Mouse (Mus musculus): Measurements from ENCODE around the gene Abcf2.

Abcf2 gene

GRCm38 (mm10) chr5:24577183-24577929 is at the start of gene Abcf2:
TSS of gene Abcf2 (minus strand) at chr5:24577467.
- DNase-seq (ENCODE audit: low read depth, low spot score), result peak; percentile 98

DNA sequence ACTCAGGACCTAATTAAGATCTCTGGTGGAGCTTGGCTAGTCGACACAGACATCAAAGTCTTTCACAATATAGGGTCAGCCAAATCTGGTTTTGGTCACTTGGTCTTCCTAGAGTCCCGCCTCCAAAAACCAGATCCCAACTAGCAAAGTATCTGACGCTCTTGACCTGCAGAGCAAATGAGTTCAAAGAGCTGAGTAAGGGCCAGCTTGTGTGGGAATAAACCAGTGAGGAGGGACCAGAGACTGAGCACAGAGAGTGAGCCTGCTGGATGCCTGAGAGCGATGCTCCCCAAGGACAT is 47.5 kb upstream of the Abcf2 start:
- no peak for DNase-seq (ENCODE audit: low read depth, low spot score)

DNA sequence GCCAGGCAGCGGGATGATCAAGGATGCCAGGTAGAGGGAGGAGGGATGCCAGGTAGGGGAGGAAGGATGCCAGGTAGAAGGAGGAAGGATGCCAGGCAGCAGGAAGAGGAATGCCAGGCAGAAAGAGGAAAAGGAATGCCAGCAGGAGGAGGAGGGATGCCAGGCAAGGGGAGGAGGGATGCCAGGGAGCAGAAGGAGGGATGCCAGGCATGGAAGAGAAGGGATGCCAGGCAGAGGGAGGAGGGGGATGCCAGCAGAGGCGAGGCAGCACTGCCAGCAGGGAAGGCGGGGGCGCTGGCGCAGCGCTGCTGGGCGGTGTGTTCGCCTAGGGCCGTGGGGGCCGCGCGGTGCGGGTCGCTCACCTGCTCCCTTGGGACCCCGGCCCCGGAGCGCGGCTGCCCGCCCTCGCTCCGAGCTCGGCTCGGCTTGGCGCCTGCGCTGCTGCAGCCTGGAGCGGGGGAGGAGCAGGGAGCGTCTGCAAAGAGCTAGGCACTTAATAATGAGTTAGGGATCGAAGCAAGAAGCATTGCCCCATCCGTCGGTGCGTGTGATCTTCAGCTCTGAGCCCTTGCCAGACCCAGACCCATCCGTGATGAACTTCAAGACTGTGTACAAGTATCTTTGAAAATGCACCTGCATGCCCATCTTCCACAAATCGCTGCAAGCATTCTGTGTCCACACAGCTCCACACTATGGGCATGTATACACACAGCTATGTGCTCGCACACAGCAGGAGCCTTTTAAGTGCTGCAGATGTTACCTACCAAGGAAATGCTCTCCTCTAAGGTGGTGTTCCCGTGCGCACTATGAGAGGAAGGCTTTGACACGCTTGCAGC is 46.9 kb upstream of the Abcf2 start, which contains the start of gene Smarcd3:
Gene Smarcd3 (minus strand): TSS at position 426 of the 836 bp plus-strand sequence.
- DNase-seq (ENCODE audit: low read depth, low spot score), result no peak

DNA sequence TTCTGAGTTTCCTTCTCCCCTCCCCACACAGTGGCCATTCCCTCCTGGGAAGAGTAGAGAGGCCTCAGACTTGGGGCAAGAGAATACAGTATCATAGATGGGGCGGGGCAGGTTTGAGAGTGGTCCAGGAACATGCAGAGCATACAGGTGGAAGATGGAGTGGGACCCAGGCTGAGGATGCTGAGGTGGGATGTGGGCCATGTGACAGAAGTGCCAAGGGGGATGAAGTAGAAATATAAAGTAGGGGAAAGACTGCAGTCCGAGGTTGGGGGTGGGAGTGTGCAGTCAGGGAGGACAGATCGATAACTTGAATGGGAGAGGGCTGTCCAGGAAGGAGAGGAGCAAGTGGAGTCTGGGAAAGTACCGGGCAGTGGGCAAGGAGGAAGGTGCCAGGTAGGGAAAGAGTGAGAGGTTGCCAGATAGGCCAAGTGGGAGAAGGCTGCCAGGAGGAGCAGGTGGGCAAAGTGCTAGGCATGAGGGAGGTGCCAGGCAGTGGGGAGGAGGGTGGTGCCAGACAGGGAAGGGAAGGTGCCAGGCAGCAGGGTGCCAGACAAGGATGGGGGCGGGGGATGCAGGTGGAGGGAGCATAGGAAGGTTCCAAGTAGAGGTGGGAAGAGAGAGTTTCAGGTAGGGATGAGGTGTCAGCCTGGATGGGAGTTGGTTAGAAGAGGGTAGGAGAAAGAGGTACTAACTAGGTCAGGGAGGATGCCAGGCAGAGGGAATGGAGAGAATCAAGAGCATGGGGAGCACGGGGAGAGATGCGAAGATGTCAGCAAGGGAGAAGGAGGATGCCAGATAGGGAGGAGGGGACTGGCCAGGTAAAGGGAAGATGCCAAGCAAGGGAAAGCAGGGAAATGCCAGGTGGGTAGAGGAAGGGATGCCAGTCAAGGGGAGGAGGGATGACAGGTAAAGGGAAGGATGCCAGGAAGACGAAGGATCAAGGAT is 46.0 kb upstream of the Abcf2 start:
- DNase-seq (ENCODE audit: low read depth, low spot score), result no peak

DNA sequence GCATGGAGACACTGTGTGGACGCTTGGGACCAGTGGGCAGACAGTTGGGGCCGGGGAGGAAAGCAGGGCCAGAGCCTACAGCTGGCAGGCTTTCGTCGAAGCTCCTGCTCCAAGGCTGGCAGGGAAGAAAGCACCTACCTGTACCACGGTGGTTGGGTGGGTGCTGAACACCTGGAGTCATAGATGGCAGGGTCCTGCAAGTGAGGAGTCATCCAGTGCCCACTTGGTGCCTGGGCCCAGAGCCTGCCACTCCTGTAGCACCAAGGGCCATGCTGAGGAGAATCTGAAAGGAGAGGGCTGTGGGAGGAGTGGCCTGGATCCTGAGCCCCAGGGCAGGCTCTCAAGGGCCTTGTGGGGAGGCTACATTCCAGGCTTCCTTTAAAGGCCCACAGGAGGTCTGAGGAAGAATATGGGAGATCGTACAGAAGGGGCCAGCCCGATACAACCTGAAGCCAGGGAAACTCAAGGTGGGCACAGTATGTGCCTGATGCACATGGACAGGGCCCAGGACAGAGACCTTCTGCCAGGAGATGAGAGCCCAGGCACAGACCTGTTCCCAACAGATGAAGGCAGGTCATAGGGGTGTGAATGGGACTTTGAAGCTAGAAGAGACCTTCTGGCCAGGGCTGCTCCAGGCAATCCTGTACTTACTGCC is 45.2 kb upstream of the Abcf2 start:
- DNase-seq (ENCODE audit: low read depth, low spot score), result no peak

DNA sequence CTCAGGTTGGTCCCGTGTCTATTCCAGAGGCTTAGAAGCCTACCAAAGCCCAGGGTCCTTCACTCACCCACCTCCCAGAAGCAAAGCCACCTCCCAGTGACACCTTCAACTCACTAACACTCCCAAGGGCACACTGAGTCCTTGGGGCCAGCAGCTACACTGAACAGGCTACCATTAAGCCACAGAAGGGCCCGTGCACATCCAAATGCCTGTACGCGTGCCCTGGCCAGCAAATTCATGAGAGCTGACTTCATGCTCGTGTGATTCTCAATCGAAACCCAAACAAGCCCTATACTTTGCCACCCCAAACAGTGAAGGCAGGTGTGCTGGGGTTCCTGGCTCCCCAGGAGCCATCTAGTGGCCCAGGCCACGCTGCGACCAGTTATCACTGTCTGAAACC is 43.4 kb upstream of the Abcf2 start:
- no peak for DNase-seq (ENCODE audit: low read depth, low spot score)

- DNase-seq (ENCODE audit: low read depth, low spot score), result no peak
Measured at GRCm38 (mm10) chr5:24620116-24620515, 42.8 kb upstream of the Abcf2 start.

DNA sequence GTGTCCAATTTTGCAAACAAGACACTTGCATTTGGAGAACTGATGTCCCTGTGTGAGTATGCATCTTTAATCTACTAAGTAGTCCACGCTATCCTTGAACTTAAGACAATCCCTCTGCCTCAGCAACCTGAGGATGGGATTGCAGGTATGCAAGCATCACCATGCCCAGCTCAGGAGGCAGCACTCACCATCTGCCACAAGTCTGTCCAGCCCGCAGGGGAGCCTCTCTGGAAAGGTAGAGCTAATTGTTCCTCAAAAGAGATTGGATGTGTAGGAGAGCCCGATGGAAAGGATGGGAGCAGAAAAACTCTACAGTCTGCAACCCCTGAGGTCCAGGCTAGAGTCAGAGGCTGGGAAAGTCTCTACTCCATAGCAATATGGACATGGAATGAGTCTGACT is 41.7 kb upstream of the Abcf2 start:
- DNase-seq (ENCODE audit: low read depth, low spot score), result no peak

DNA sequence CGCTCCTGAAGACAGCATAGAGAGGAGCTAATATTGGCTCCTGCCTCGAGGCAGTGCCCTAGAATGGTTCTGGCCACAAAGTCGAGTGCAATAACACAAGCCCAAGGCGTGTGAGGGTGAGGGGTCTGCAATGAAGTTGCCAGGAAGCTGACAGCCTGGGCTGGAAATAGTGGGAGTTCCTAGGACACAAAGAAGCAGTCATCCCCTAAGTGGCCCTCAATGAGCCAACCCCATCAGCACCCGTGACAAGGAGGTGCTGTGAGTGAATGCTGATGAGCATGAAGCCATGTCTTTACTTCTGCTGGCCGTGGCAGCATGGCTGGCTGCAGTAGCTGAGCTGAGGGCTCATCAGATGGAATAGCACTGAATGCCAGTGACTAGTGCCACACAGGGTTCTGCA is 37.8 kb upstream of the Abcf2 start:
- no peak for DNase-seq (ENCODE audit: low read depth, low spot score)

- no peak for DNase-seq (ENCODE audit: low read depth, low spot score)
Measured at GRCm38 (mm10) chr5:24612302-24612649, 35.0 kb upstream of the Abcf2 start.

DNA sequence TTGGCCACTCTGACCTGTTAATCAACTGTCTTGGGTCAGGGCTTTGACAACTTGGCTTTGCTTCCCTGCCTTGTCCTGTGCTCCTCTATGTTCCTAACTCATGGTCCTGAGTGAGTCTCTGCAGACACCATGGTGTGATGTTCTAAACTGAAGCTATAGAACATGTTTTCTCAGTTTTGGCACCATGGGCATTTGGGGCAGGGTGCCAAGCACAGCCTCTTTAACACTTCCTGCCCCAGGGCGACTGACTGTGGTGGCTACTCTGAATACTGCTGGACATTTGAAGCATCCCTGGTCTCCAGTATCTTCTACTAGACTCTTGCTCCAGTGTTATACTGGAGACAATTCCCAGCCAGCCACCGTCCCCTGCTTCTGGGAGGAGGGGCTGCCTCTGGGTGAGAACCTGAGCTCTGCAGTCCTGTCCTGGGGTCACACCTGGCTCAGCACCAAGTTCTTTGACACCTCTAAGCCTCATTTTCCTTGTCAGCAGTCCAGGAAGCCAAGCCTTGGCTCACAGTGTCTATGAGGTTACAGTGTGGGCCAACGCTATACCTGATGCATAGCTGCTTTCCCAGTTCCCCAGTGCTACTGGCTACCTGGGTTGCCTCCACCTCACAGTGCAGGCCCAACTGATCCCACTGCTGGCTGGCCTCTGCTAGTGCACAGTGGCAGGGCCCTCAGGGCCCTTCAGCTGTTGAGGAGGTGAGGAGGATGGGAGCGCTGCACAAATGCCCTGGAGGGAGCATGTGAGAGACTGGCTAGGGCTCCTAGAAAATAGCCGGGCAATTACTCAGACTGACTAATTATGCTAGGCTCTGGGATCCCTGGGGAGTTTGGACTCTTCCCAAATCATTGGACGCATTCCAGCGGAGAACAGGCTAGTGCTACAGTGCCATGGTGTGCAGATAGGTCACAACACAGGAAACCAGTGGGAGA is 34.4 kb upstream of the Abcf2 start:
- no peak for DNase-seq (ENCODE audit: low read depth, low spot score)

DNA sequence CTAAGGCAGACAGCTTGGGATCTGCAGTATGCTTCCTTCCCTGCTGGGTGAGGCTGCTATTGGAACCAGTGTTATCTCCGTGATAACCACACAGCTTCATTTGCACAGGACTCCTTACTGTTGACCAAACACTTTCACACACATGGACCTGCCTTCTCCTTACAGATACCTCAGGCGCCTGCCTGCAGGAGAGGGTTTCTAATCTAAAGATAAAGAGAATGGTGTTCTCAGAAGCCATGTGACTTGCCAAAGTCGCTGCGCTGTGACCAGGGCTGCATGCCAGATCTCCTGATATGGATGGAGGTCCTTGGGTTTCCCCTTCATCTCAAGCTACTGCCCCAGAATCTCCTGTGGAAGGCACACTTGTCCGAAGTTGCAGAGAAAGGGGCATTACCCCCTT is 32.1 kb upstream of the Abcf2 start:
- DNase-seq (ENCODE audit: low read depth, low spot score), result no peak

- no peak for DNase-seq (ENCODE audit: low read depth, low spot score)
Measured at GRCm38 (mm10) chr5:24605980-24606665, 28.9 kb upstream of the Abcf2 start.

DNA sequence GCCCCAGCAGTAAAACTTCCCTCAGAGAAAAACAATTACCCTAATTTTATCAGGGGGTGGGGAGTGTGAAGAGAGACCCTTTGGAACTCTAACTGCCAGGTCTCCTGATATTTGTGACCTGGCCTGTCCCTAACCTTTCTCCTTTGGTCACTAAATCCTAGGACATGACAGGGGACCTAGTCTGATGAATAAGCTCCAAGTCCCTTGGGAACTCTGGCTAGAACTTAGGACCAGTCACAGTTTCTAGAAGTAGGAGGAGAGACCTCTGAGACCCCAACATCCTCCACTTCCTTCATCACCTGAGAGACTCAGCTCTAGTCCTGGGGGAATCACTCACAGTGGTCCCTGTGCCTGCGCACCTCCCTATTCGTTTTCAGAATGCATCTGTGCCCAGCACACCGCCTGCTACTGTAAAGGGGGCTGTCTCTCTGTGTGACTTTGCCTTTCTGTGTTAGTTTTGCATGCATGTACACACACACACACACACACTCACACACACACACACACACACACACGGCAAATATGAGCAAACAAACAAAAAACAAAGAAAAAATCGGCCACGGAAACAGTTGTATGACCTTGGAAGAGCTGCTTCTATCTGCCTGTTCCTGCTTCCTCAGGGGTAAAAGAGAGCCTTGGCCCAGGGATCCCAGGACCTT is 28.2 kb upstream of the Abcf2 start:
- no peak for DNase-seq (ENCODE audit: low read depth, low spot score)

- DNase-seq (ENCODE audit: low read depth, low spot score), result no peak
Measured at GRCm38 (mm10) chr5:24604656-24605100, 27.4 kb upstream of the Abcf2 start.

- DNase-seq (ENCODE audit: low read depth, low spot score), result no peak
Measured at GRCm38 (mm10) chr5:24604080-24604655, 26.9 kb upstream of the Abcf2 start.

DNA sequence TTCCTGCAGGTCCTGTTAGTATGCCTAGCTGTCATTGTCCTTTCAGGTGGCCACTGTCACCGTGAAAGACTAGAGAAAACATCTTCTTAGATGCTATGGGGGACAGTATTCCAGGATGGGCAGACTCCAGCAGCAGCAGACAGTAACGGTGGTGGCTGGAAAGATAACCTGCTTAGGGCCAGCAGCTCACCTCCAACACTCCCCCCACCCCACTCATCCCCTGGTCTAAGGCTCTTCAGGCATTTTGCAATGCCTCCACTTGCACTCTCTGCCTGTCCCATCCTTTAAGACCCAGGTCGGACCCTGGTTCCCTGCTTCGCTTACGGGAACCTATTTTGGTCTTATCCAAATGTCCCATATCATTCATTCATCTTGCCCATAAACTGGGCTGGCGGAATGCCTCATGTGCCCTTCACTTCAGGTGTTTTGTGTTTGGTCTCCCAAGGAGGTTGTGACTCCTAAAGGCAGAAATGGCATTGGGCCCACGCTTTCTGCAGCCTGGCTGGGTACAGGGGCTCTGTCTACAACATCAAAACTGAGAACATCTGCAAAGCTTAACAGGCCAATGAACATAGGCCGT is 26.3 kb upstream of the Abcf2 start:
- DNase-seq (ENCODE audit: low read depth, low spot score), result no peak

- DNase-seq (ENCODE audit: low read depth, low spot score), result no peak
Measured at GRCm38 (mm10) chr5:24602751-24603343, 25.6 kb upstream of the Abcf2 start.

Data from c-Kit-negative CD71-positive TER-119-positive erythroid progenitor cells, embryonic 14.5 days (primary cell).